Mouse (Mus musculus) c-Kit-positive CD71-negative TER-119-negative erythroid progenitor cells, embryonic 14.5 days (primary cell): ENCODE results near the gene Ass1.
A peak's percentile ranks its signal among the peaks of the same experiment; 100 is the strongest.

Experiments used
- DNase-seq: peaks from one replicate; pipeline ENCODE4 v3.0.0-alpha.2; 2013; ENCODE audit warnings: low read depth

The Ass1 gene

GRCm38 (mm10) chr2:31458989-31459936 lies 10.7 kb upstream of the Ass1 start:
- no peak for DNase-seq

- no peak for DNase-seq
These were observed 9.9 kb upstream of the Ass1 start for GRCm38 (mm10) chr2:31460025-31460571.

- no peak for DNase-seq
These were observed 9.1 kb upstream of the Ass1 start for GRCm38 (mm10) chr2:31460920-31461319.

- no peak for DNase-seq
These were observed 8.0 kb upstream of the Ass1 start for GRCm38 (mm10) chr2:31462051-31462450.

GRCm38 (mm10) chr2:31463253-31463652 lies 6.8 kb upstream of the Ass1 start:
- DNase-seq, result no peak

GRCm38 (mm10) chr2:31463696-31464528 lies 6.1 kb upstream of the Ass1 start:
- DNase-seq, result no peak

GRCm38 (mm10) chr2:31464529-31464910 lies 5.5 kb upstream of the Ass1 start:
- no peak for DNase-seq

- no peak for DNase-seq
These were observed 2.5 kb upstream of the Ass1 start for GRCm38 (mm10) chr2:31467457-31467856.

GRCm38 (mm10) chr2:31468857-31469256 lies 1.1 kb upstream of the Ass1 start:
- no peak for DNase-seq

- no peak for DNase-seq
These were observed 527 bp upstream of the Ass1 start for GRCm38 (mm10) chr2:31469480-31469879.

GRCm38 (mm10) chr2:31470683-31471385 lies 827 bp downstream of the Ass1 start:
- no peak for DNase-seq

GRCm38 (mm10) chr2:31471611-31472010 lies 1.6 kb downstream of the Ass1 start:
- no peak for DNase-seq

GRCm38 (mm10) chr2:31472406-31473065 lies 2.5 kb downstream of the Ass1 start:
- peak; percentile 71 for DNase-seq

GRCm38 (mm10) chr2:31473941-31474340 lies 3.9 kb downstream of the Ass1 start:
- DNase-seq, result no peak

- no peak for DNase-seq
These were observed 4.7 kb downstream of the Ass1 start for GRCm38 (mm10) chr2:31474686-31475085.

GRCm38 (mm10) chr2:31476107-31476820 lies 6.3 kb downstream of the Ass1 start:
- no peak for DNase-seq

GRCm38 (mm10) chr2:31477234-31478161 lies 7.5 kb downstream of the Ass1 start:
- no peak for DNase-seq

GRCm38 (mm10) chr2:31482914-31483575 lies 13.0 kb downstream of the Ass1 start:
- peak; percentile 84 for DNase-seq

GRCm38 (mm10) chr2:31484187-31484586 lies 14.2 kb downstream of the Ass1 start:
- peak; percentile 50 for DNase-seq
